Mouse (Mus musculus): ENCODE data around the gene Acot3. TPM values are rescaled to one million over a fixed set of nuclear protein-coding genes. Genes with fewer than 3 reads are reported as not detected.
"Not testable (repeated sequence)": the region's sequence is repeated elsewhere in the genome, so short reads cannot be mapped to it uniquely, and the experiment has no call there.

Acot3 gene
- total RNA-seq, 2 experiments from 2014 or later = not detected

GRCm38 (mm10) chr12:84038691-84039111, 13.2 kb upstream of the Acot3 start, which contains the start of gene Gm49366:
Gene Gm49366 (plus strand): TSS chr12:84038935.
- peak in 1 of 2 experiments; percentile 22 for DNase-seq (ENCODE audit: low spot score in 2 of 2)

- DNase-seq (ENCODE audit: low spot score in 2 of 2) = no peak
Observed at GRCm38 (mm10) chr12:84042248-84042647, 9.7 kb upstream of the Acot3 start.

GRCm38 (mm10) chr12:84044045-84044444, 7.9 kb upstream of the Acot3 start:
- no peak for DNase-seq (ENCODE audit: low spot score in 2 of 2)

GRCm38 (mm10) chr12:84046906-84047305, 5.0 kb upstream of the Acot3 start:
- DNase-seq (ENCODE audit: low spot score in 2 of 2) = no peak

- not testable (repeated sequence) for DNase-seq (ENCODE audit: low spot score in 2 of 2)
Observed at GRCm38 (mm10) chr12:84050744-84051143, 1.2 kb upstream of the Acot3 start.

GRCm38 (mm10) chr12:84052609-84053008, 665 bp downstream of the Acot3 start:
- DNase-seq (ENCODE audit: low spot score in 2 of 2) = no peak

GRCm38 (mm10) chr12:84053173-84053572, 1.2 kb downstream of the Acot3 start:
- no peak for DNase-seq (ENCODE audit: low spot score in 2 of 2)

- no peak for DNase-seq (ENCODE audit: low spot score in 2 of 2)
Observed at GRCm38 (mm10) chr12:84053679-84054391, 1.9 kb downstream of the Acot3 start.

GRCm38 (mm10) chr12:84060946-84061345, 9.0 kb downstream of the Acot3 start:
- DNase-seq (ENCODE audit: low spot score in 2 of 2) = no peak

GRCm38 (mm10) chr12:84062336-84062735, 10.4 kb downstream of the Acot3 start:
- DNase-seq (ENCODE audit: low spot score in 2 of 2) = no peak

- DNase-seq (ENCODE audit: low spot score in 2 of 2) = no peak
Observed at GRCm38 (mm10) chr12:84063228-84063627, 11.3 kb downstream of the Acot3 start.

- no peak for DNase-seq (ENCODE audit: low spot score in 2 of 2)
Observed at GRCm38 (mm10) chr12:84063833-84064232, 11.9 kb downstream of the Acot3 start.

- no peak for DNase-seq (ENCODE audit: low spot score in 2 of 2)
Observed at GRCm38 (mm10) chr12:84064621-84065020, 12.7 kb downstream of the Acot3 start.

GRCm38 (mm10) chr12:84067752-84068151, 15.8 kb downstream of the Acot3 start:
- DNase-seq (ENCODE audit: low spot score in 2 of 2) = no peak

- no peak for DNase-seq (ENCODE audit: low spot score in 2 of 2)
Observed at GRCm38 (mm10) chr12:84068296-84068695, 16.4 kb downstream of the Acot3 start.

- DNase-seq (ENCODE audit: low spot score in 2 of 2) = no peak
Observed at GRCm38 (mm10) chr12:84068986-84069385, 17.0 kb downstream of the Acot3 start, which contains the start of gene Acot5. Gene Acot5 (plus strand): TSS chr12:84069325.

GRCm38 (mm10) chr12:84069582-84069981, 17.6 kb downstream of the Acot3 start:
- peak in 1 of 2 experiments; percentile 30 for DNase-seq (ENCODE audit: low spot score in 2 of 2)

GRCm38 (mm10) chr12:84071696-84072095, 19.8 kb downstream of the Acot3 start:
- DNase-seq (ENCODE audit: low spot score in 2 of 2) = no peak

GRCm38 (mm10) chr12:84077371-84077990, 25.5 kb downstream of the Acot3 start:
- DNase-seq (ENCODE audit: low spot score in 2 of 2) = no peak

GRCm38 (mm10) chr12:84083842-84084241, 31.9 kb downstream of the Acot3 start:
- no peak for DNase-seq (ENCODE audit: low spot score in 2 of 2)

GRCm38 (mm10) chr12:84084581-84084980, 32.6 kb downstream of the Acot3 start:
- DNase-seq (ENCODE audit: low spot score in 2 of 2) = no peak

GRCm38 (mm10) chr12:84094666-84095065, 42.7 kb downstream of the Acot3 start:
- DNase-seq (ENCODE audit: low spot score in 2 of 2) = not testable (repeated sequence)

GRCm38 (mm10) chr12:84099605-84100004, 47.7 kb downstream of the Acot3 start:
- DNase-seq (ENCODE audit: low spot score in 2 of 2) = no peak

All from gastrocnemius, postnatal 4 days (tissue).